Mouse (Mus musculus) liver, embryonic 14 days (tissue): ENCODE measurements around the gene Zfp961. TPM values are rescaled to one million over a fixed set of nuclear protein-coding genes. Genes with fewer than 3 reads are reported as not detected.

Source experiments
- polyA plus RNA-seq: library from polyadenylated mRNA; depleted of rRNA; stranded (reverse); fragments of >200 nt; gene quantifications from 2 replicates; pipeline ENCODE4 v1.2.3, GENCODE M21; 2012; rRNA removed

Gene Zfp961
- 8.4 and 9.4 TPM in 2 replicates for polyA plus RNA-seq

DNA sequence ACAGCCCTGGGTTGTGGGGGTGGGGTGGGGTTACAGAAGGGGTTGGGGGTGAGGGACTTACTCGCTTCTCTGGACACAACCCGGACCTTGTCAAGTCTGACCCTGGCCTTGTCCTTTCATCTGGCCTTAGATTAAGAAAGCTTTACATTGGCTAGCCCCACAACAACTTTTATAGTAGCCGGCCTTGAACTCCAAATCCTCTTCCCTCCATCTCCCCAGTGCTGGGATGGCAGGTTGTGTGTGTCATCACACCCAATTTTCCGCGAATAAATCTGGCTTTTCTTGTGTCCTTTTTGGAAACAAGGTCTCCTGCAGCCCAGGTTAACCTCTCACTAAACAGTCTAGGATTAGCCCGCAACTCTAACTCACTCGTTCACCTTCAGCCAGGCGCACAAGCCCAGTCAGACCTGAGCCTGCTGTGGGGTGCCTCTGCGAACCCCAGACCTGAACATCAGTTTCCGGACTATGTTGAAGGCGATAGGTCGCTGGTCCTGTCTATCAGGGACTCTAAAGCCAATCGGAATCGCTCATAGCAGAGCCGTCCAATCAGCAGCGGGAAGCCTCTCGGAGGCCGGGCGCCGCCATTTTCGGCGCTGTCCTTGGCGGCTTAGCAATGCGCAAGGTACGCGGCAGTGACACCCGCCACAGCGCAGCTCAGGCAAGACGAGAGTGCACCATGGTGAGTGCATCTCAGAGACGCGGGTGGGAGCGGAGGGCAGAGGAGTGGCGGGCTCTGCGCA is at the start of gene Zfp961:
Gene Zfp961 (plus strand): TSS at position 557 of the 740 bp plus-strand sequence.

DNA sequence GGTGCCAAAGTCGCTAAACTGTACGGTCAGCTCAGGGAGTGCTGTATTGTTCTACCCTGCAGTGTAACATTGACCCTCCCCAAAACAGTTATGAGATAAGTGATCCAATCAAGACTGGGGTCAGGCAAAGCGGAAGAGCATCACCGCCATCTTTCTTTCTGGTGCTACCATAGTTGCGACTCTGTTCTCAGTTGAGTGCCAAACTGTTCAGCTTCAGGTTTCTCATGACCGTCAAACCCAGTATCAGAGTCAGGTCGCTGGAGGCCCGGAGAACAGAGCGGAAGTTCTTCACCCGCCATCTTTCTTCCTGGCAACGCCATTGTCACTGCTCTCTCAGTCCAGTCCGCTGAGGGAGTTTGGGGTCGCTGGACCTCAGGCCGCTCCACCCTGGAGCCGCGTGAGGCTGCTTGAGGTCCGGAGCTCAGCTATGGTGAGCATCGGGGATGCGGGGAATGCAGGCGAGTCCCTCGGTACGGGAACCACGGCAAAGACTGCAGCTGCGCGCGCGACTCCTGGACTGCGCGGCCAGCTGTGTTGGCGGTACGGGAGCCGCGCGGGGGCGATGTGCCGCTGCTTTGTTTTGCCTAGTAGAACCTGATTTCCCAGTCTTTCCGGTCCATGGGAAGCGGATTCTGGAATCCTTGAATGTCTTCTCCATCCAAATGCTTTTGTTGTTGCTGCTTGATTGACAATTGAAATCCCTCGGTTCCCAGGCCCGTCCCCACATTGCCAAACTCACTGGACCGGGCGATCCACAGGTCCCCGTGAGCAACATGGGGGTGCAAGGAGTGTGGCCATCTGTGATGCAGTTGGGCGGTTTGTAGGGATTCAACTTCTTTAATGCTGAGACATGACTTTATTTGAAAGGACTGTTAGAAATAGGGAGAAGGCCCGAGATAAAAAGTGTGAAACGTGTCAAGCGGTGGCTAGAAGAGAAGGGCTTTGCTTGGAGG is 42.3 kb upstream of the Zfp961 start, which contains the start of the genes Zfp882 and Zfp617:
Gene Zfp882 (plus strand): TSS at position 300 of the 953 bp plus-strand sequence.
Gene Zfp617 (plus strand): TSS at position 327 of the 953 bp plus-strand sequence.

DNA sequence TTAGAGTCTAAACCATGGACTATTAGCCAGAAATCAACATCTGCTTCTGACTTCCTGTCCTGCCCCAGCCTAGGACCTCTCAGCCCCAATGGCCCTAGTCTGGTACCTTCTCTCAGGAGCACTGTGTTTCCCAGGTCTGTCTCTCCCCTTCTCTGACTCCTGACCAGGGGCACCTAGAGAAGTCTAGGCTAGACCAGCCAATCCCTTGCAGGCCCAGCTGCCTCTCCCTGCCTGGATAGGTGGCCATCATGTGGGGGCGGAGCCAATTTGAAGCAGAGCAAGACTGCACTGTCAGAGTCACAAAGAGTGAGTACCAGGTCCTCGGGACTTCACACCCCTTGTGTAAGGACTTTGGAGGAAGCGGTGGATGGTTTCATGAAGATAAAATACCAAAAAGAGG is 58.6 kb downstream of the Zfp961 start, which contains the start of gene Cyp4f18:
Gene Cyp4f18 (minus strand): TSS at position 154 of the 400 bp plus-strand sequence.

DNA sequence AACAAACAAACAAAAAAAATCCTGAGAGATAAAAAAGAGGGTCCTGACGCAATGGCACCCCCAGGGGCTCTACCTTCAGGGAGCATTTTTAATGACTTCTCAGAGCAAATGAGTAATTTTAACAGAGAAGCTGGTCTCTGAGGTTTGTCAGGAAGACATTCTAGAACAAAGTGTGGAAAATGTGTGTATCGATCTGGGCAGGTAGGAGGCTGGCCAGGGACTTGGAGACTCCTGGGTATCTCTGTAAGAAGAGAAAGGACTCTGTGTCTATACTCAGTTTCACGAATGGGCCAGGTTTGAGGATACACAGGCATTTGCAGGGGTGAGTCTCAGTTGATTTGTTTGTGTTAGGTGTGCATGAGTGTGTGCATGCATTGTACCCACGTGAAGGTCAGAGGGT is 90.1 kb downstream of the Zfp961 start, which contains the start of gene Olfr372:
Gene Olfr372 (plus strand): TSS at position 301 of the 400 bp plus-strand sequence.

Other genes starting within 250 kb of the Zfp961 start
- gene B3gnt3, start 249.2 kb upstream of the Zfp961 start, polyA plus RNA-seq, result 1.7 and 1.9 TPM in 2 replicates
- 21.1 and 24.4 TPM in 2 replicates for gene Fcho1, start 225.3 kb upstream of the Zfp961 start, polyA plus RNA-seq
- gene Zfp709, start 69.0 kb upstream of the Zfp961 start, polyA plus RNA-seq, result 0.40 and 0.55 TPM in 2 replicates
- 0.53 and 0.68 TPM in 2 replicates for gene Zfp882, start 42.4 kb upstream of the Zfp961 start, polyA plus RNA-seq
- gene Zfp617, start 42.4 kb upstream of the Zfp961 start, polyA plus RNA-seq, result 5.6 and 6.4 TPM in 2 replicates
- gene Cyp4f18, start 58.6 kb downstream of the Zfp961 start, polyA plus RNA-seq, result 0.83 and 1.2 TPM in 2 replicates
- not detected in 2 replicates for gene Olfr372, start 90.2 kb downstream of the Zfp961 start, polyA plus RNA-seq
- not detected in 2 replicates for gene Olfr373, start 132.1 kb downstream of the Zfp961 start, polyA plus RNA-seq
- gene Olfr374, start 156.0 kb downstream of the Zfp961 start, polyA plus RNA-seq, result not detected in 2 replicates
- gene Tpm4, start 183.9 kb downstream of the Zfp961 start, polyA plus RNA-seq, result 54.5 and 55.8 TPM in 2 replicates
- 59.8 and 60.7 TPM in 2 replicates for gene Rab8a, start 210.2 kb downstream of the Zfp961 start, polyA plus RNA-seq
- gene Hsh2d, start 238.6 kb downstream of the Zfp961 start, polyA plus RNA-seq, result 0.14 and 0.36 TPM in 2 replicates